Mouse (Mus musculus): Measurements from ENCODE around the gene Srp72. TPM values are rescaled to one million over a fixed set of nuclear protein-coding genes. Genes with fewer than 3 reads are reported as not detected.

Gene Srp72
- polyA plus RNA-seq (2021): 123 TPM

GRCm38 (mm10) chr5:76974554-76975285 lies at the start of gene Srp72:
Srp72 (plus strand) TSS chr5:76974683.
- ATAC-seq: peak; percentile 91
- DNase-seq (ENCODE audit: low read depth, low spot score): no peak
- CTCF ChIA-PET: interaction anchor here (0.8 to 1.3 kb wide), 3 partner anchors 10 to 50 kb away, joined by 3 to 5 read pairs (median 3); no protein-coding TSS in a partner anchor
- TF ChIP-seq CTCF (IDR thresholded peaks at IDR 0.05): no peak
- POLR2A ChIA-PET: interaction anchor here (0.5 kb wide), 1 partner anchor 9 kb away, joined by 4 read pairs; no protein-coding TSS in a partner anchor
- H3K27me3 ChIP-seq: no peaks in the 10 kb centered on the region
- in situ Hi-C loops (cut with MboI; ENCODE audit: low pct_unique_long_range_greater_than_20kb): no loop called here

- ATAC-seq (peak; percentile 52), DNase-seq (ENCODE audit: low read depth, low spot score) (no peak)
- ChIA-PET CTCF (interaction anchor here (1.2 to 6.3 kb wide), 6 partner anchors 12 to 36 kb away, joined by 3 to 49 read pairs (median 12); partner anchors contain the start of gene Paics), POLR2A (interaction anchor here (2.1 to 2.7 kb wide), 2 partner anchors 14 to 22 kb away, joined by 6 to 8 read pairs; partner anchors contain the start of genes Paics and Ppat)
- in situ Hi-C loops (cut with MboI; ENCODE audit: low pct_unique_long_range_greater_than_20kb): no loop called here
- no peaks in the 10 kb centered on the region for H3K27me3 ChIP-seq
- no peak for TF ChIP-seq CTCF (IDR thresholded peaks at IDR 0.05)
These were observed 46.2 kb upstream of the Srp72 start for GRCm38 (mm10) chr5:76928124-76928832.

- ChIA-PET POLR2A (interaction anchor here (0.6 kb wide), 1 partner anchor 25 kb away, joined by 3 read pairs; no protein-coding TSS in a partner anchor), CTCF (interaction anchor here (0.8 to 6.3 kb wide), 4 partner anchors 12 to 343 kb away, joined by 3 to 49 read pairs (median 12); partner anchors contain the start of gene Paics)
- in situ Hi-C loops (cut with MboI; ENCODE audit: low pct_unique_long_range_greater_than_20kb): no loop called here
- TF ChIP-seq CTCF (IDR thresholded peaks at IDR 0.05): no peak
- no peak for ATAC-seq
- no peaks in the 10 kb centered on the region for H3K27me3 ChIP-seq
- DNase-seq (ENCODE audit: low read depth, low spot score): no peak
These were observed 45.2 kb upstream of the Srp72 start for GRCm38 (mm10) chr5:76929180-76929877.

DNA sequence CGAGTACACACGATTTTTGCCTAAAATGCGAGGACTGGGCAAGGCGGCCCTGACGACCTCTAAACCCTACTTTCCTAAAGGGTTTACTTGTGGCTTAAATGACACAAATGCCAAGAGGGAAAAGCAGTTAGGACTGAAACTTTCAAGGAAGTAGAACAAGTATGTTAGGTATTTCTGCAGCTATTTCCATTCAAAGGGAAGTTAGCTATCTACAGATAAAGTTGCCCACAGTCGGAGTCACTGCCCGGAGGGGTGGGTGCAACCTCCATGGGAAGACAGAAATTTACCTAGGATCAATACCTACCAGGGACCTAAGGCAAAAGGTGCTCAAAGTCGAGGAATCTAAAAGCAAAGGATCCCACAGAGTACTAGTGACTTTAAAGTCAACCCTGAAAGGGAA lies 34.8 kb upstream of the Srp72 start:
- H3K27me3 ChIP-seq: no peaks in the 10 kb centered on the region
- DNase-seq (ENCODE audit: low read depth, low spot score) (no peak), ATAC-seq (no peak)
- no peak for TF ChIP-seq CTCF (IDR thresholded peaks at IDR 0.05)
- in situ Hi-C loops (cut with MboI; ENCODE audit: low pct_unique_long_range_greater_than_20kb): no loop called here
- ChIA-PET CTCF (interaction anchor here (5.3 kb wide), 1 partner anchor 12 kb away, joined by 49 read pairs; no protein-coding TSS in a partner anchor), POLR2A (no interaction called here)

GRCm38 (mm10) chr5:76941975-76942374 lies 32.5 kb upstream of the Srp72 start:
- H3K27me3 ChIP-seq: no peaks in the 10 kb centered on the region
- in situ Hi-C loops (cut with MboI; ENCODE audit: low pct_unique_long_range_greater_than_20kb): no loop called here
- DNase-seq (ENCODE audit: low read depth, low spot score) (no peak), ATAC-seq (no peak)
- TF ChIP-seq CTCF (IDR thresholded peaks at IDR 0.05): no peak
- POLR2A ChIA-PET: interaction anchor here (1.4 to 1.9 kb wide), 2 partner anchors 9 to 14 kb away, joined by 6 read pairs; partner anchors contain the start of genes Paics and Ppat
- CTCF ChIA-PET: interaction anchor here (1.4 to 5.3 kb wide), 3 partner anchors 9 to 19 kb away, joined by 8 to 49 read pairs (median 23); partner anchors contain the start of genes Paics and Ppat

DNA sequence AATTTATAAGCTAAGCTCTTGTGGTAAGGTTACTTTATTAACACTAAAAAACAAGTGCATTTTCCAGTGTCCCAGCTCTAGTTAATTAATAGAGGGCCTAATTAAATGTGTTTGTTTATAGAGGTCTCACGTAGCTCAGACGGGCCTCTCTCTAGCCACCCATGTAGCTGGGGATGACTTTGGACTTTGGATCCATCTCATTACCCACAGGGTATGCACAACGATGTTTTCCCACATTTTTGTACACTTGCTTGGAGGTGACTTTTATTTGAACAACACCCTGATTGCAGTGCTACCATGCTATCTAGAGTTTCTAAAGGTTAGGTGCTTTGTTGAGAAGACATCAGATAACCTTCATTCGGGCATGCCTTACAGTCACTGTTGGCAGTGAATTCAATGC lies 32.0 kb upstream of the Srp72 start:
- CTCF ChIA-PET: interaction anchor here (1.4 to 5.3 kb wide), 3 partner anchors 8 to 20 kb away, joined by 8 to 49 read pairs (median 23); partner anchors contain the start of genes Paics and Ppat
- ATAC-seq (peak; percentile 76), DNase-seq (ENCODE audit: low read depth, low spot score) (no peak)
- in situ Hi-C loops (cut with MboI; ENCODE audit: low pct_unique_long_range_greater_than_20kb): no loop called here
- no peaks in the 10 kb centered on the region for H3K27me3 ChIP-seq
- no peak for TF ChIP-seq CTCF (IDR thresholded peaks at IDR 0.05)
- POLR2A ChIA-PET: interaction anchor here (1.4 to 1.9 kb wide), 3 partner anchors 9 to 19 kb away, joined by 6 read pairs; partner anchors contain the start of genes Paics and Ppat

DNA sequence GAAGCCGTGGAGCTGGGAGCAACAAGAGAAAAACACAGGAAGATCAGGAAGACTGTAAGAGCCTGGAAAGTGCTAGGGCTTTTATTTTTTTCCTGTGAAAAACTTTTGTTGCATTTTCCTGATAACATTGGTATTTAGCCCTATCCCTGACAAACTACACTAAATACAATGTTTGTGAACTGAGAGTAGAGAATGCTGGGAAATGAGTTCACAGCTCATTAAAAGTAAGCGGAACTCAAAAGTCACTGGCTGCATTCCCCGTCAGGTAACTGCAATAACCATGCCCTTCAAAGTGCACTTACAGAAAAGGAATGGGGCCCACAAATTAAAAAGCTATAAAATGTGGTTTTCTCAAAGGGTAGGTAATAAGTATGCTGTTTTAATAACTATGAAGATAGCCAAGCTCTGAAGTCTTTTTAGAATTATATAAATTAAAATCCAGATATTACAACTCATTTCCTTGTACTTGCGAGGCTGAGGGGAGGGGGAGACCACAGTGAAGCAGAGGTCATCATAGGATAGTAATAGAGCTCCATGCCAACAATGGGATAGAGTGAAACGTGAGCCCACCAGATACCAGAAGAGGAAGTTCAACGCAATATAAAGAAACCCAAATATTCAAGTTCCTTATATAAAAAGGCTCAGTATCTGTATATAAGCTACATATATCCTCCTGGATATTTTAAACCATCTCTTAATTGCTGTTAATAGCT lies 29.4 kb upstream of the Srp72 start:
- no peak for TF ChIP-seq CTCF (IDR thresholded peaks at IDR 0.05)
- DNase-seq (ENCODE audit: low read depth, low spot score) (no peak), ATAC-seq (no peak)
- in situ Hi-C loops (cut with MboI; ENCODE audit: low pct_unique_long_range_greater_than_20kb): no loop called here
- H3K27me3 ChIP-seq: no peaks in the 10 kb centered on the region
- CTCF ChIA-PET: interaction anchor here (1.1 to 3.2 kb wide), 7 partner anchors 13 to 37 kb away, joined by 3 to 21 read pairs (median 3); no protein-coding TSS in a partner anchor
- POLR2A ChIA-PET: interaction anchor here (1.6 kb wide), 1 partner anchor 15 kb away, joined by 5 read pairs; no protein-coding TSS in a partner anchor

- ChIA-PET POLR2A (interaction anchor here (1.6 kb wide), 1 partner anchor 15 kb away, joined by 5 read pairs; no protein-coding TSS in a partner anchor), CTCF (interaction anchor here (1.1 to 3.2 kb wide), 7 partner anchors 12 to 38 kb away, joined by 3 to 21 read pairs (median 3); no protein-coding TSS in a partner anchor)
- DNase-seq (ENCODE audit: low read depth, low spot score): no peak
- no peak for TF ChIP-seq CTCF (IDR thresholded peaks at IDR 0.05)
- in situ Hi-C loops (cut with MboI; ENCODE audit: low pct_unique_long_range_greater_than_20kb): no loop called here
- H3K27me3 ChIP-seq: no peaks in the 10 kb centered on the region
- ATAC-seq: no peak
These were observed 28.8 kb upstream of the Srp72 start for GRCm38 (mm10) chr5:76945678-76946033.

- ChIA-PET CTCF (interaction anchor here (0.7 to 3.2 kb wide), 5 partner anchors 13 to 39 kb away, joined by 3 to 13 read pairs (median 3); no protein-coding TSS in a partner anchor), POLR2A (no interaction called here)
- in situ Hi-C loops (cut with MboI; ENCODE audit: low pct_unique_long_range_greater_than_20kb): no loop called here
- no peaks in the 10 kb centered on the region for H3K27me3 ChIP-seq
- TF ChIP-seq CTCF (IDR thresholded peaks at IDR 0.05): no peak
- ATAC-seq (no peak), DNase-seq (ENCODE audit: low read depth, low spot score) (no peak)
These were observed 27.3 kb upstream of the Srp72 start for GRCm38 (mm10) chr5:76947142-76947541.
